Mouse (Mus musculus): ENCODE measurements around the gene Hhat. TPM values are rescaled to one million over a fixed set of nuclear protein-coding genes. Genes with fewer than 3 reads are reported as not detected.

Hhat gene
- total and polyA plus RNA-seq, 3 experiments: 0.21 to 1.2 (median 1.1) TPM

DNA sequence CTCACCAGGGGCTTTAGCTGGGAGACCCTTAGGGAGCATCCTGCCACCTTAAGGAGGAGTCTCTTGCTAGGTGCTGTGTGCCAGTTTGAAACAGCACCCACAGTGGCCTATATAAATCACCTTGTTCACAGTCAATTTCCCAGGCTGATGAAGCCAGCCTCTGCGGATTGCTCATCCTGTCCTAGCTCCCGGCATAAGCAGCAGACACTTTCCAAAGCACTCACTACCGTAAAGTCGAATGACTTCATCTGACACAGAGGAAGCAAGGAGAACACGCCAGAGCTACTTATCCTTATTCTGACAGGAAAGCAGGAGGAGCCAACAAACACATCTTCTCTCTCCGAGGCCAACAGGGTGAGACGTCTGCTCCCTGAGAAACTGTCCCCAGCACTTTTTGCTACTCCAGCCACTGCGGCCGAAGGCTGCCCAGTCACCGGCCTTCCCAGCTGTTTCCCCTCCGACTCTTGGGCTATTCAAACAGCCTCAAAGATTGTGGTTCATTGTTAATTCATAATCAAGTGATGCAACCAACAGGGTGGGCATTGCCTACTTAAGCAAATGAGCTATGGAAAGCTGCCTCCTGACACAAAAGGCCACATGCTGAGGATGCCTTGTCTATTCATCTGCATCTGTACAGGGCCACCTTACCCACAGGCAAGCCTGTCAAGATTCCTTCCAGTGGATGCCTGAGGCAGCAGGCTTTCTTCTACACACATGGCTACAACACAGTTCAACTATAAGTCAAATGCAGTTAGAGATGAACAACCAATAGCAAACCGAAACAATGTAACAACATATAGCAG is 248.4 kb downstream of the Hhat start:
- TF ChIP-seq KAT2A (IDR thresholded peaks at IDR 0.05; ENCODE audit: insufficient replicate concordance, low read length) (no peak), TCF12 (IDR thresholded peaks at IDR 0.05; ENCODE audit: low read depth, low read length) (no peak), HCFC1 (IDR thresholded peaks at IDR 0.05; ENCODE audit: low read depth, low read length) (no peak), BHLHE40 (IDR thresholded peaks at IDR 0.05; ENCODE audit: low read depth, low read length) (no peak), MYC (IDR thresholded peaks at IDR 0.05; ENCODE audit: low read depth, low read length) (no peak), USF2 (conservative IDR thresholded peaks at IDR 0.05; ENCODE audit: low read depth, low read length) (no peak), MEF2A (IDR thresholded peaks at IDR 0.05; ENCODE audit: borderline replicate concordance, low read depth, low read length) (no peak), TBP (conservative IDR thresholded peaks at IDR 0.05; ENCODE audit: low read depth, low read length) (no peak), MAX (IDR thresholded peaks at IDR 0.05; ENCODE audit: low read length) (no peak), ZC3H11A (IDR thresholded peaks at IDR 0.05; ENCODE audit: low read depth, low read length) (no peak), CTCF (conservative IDR thresholded peaks at IDR 0.05 in 1 of 2, IDR thresholded peaks at IDR 0.05 in 1 of 2; ENCODE audit: low read depth in 2 of 2, low read length in 2 of 2) (no peak), POLR2AphosphoS2 (IDR thresholded peaks at IDR 0.05; ENCODE audit: low read depth, low read length) (no peak), CHD2 (IDR thresholded peaks at IDR 0.05; ENCODE audit: low read length) (no peak), EP300 (IDR thresholded peaks at IDR 0.05; ENCODE audit: low read length) (no peak), IRF4 (IDR thresholded peaks at IDR 0.05; ENCODE audit: low read depth, low read length) (no peak), E2F4 (IDR thresholded peaks at IDR 0.05; ENCODE audit: insufficient replicate concordance, low read depth, low read length) (no peak), ZNF384 (IDR thresholded peaks at IDR 0.05; ENCODE audit: low read depth, low read length) (no peak), JUN (IDR thresholded peaks at IDR 0.05; ENCODE audit: insufficient read depth, low read depth, low read length) (no peak), RCOR1 (conservative IDR thresholded peaks at IDR 0.05; ENCODE audit: low read depth, low read length) (no peak), NRF1 (IDR thresholded peaks at IDR 0.05; ENCODE audit: low read depth, low read length) (no peak)
- no peak for DNase-seq (ENCODE audit: extremely low read depth)

More for the DNA sequence above, 248.4 kb downstream of the Hhat start:
- peaks cover 0 to 8% of the 10 kb centered on the region in 2 experiments; a peak in 2 of 4 replicates for H3K4me1 ChIP-seq (ENCODE audit: control insufficient read depth in 1 of 2, insufficient read depth in 2 of 2)
- no peak overlapping the region for H3K4me2 ChIP-seq (ENCODE audit: insufficient read depth, low read depth, poor library complexity, severe bottlenecking)
- H3K36me3 ChIP-seq (replicated peaks in 1 of 2; ENCODE audit: control insufficient read depth in 1 of 2, insufficient read depth in 1 of 2, low read length in 1 of 2): no peaks in the 10 kb centered on the region
- peaks cover 44% of the 10 kb centered on the region for H3K27me3 ChIP-seq (replicated peaks)
- in situ Hi-C loops (cut with MboI; ENCODE audit: low pct_ligation_motif_present, low pct_unique_long_range_greater_than_20kb, low sequenced_read_pairs): no loop called here
- dilution Hi-C loops (cut with MboI; ENCODE audit: extremely low pct_ligation_motif_present, extremely low pct_unique_long_range_greater_than_20kb, low sequenced_read_pairs): no loop called here
- no peak overlapping the region for H3K27ac ChIP-seq (ENCODE audit: insufficient read depth, low read depth)
- H3K79me2 ChIP-seq (replicated peaks; ENCODE audit: control insufficient read depth, extremely low read depth, insufficient read depth, poor library complexity, severe bottlenecking): no peaks in the 10 kb centered on the region
- no peak overlapping the region for H3K9ac ChIP-seq (ENCODE audit: insufficient read depth, low read depth)
- no peak overlapping the region for H3K4me3 ChIP-seq (replicated peaks in 1 of 3; ENCODE audit: low read depth in 2 of 3, low read length in 2 of 3, poor library complexity in 1 of 3)
- no peaks in the 10 kb centered on the region for H3K9me3 ChIP-seq (replicated peaks; ENCODE audit: low read length)
